Mouse (Mus musculus) embryonic fibroblast, embryonic 13.5 days (primary cell): ENCODE data around the gene Cep72.

ENCODE experiments used
- CTCF ChIP-seq: IDR thresholded peaks from 2 replicates; pipeline ENCODE4 v1.5.1; 2011; ENCODE audit warnings: mild to moderate bottlenecking, control low read depth, low read length, moderate library complexity, borderline replicate concordance; ENCODE audit not compliant: insufficient read depth
- POLR2A ChIP-seq: IDR thresholded peaks from 2 replicates; pipeline ENCODE4 v1.6.1; 2011; ENCODE audit warnings: low read depth, mild to moderate bottlenecking, control low read depth, low read length, moderate library complexity

- TF ChIP-seq CTCF, result no peak
- TF ChIP-seq POLR2A, result no peak
Observed at GRCm38 (mm10) chr13:74034756-74035155, 27.3 kb downstream of the Cep72 start.
